Mouse (Mus musculus): ENCODE measurements at regions not wholly inside any gene's neighbourhood (a gene's known extent, or its start where the extent isn't known, plus 50 kb on each side); places are given as distances from the start of the nearest gene placed in this dataset.

DNA sequence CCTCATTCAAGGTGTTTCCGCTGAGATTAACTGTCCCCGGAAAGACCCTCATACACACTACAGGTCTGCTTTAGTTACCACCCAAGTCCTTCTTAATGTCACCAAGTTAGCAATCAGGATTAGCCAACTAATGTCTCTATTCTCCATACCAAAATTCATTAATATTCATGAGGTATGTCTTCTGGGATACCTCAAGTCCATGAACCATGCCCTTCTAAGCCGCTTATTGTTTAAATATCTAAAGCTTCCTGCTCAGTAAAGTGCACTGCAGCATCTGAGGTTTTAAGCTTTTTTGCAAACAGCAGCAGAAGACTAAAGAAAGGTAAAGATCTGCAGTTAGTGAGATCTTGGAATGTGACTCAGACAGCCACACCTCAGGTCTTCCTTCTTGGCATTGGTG is 440.2 kb downstream of the 1810013L24Rik start:
- Histone ChIP-seq H3K4me2 (no peak overlapping the region), H3K4me1 (replicated peaks; ENCODE audit: control insufficient read depth, insufficient read depth, low read length) (no peaks in the 10 kb centered on the region), H3K27ac (ENCODE audit: low read depth, low read length) (no peak overlapping the region), H3K27me3 (replicated peaks; ENCODE audit: control insufficient read depth, insufficient read depth, low read length) (no peaks in the 10 kb centered on the region), H3K9me3 (ENCODE audit: control insufficient read depth, low read length) (no peaks in the 10 kb centered on the region), H3K9ac (ENCODE audit: low read depth, low read length) (no peak overlapping the region), H3K36me3 (ENCODE audit: control insufficient read depth, insufficient read depth, low read length) (no peaks in the 10 kb centered on the region), H3K4me3 (ENCODE audit: low read depth, low read length) (no peak overlapping the region)
- ATAC-seq (replicated peaks; ENCODE audit: low FRiP score) = no peak
- DNase-seq (ENCODE audit: low spot score) = no peak
- 76% methylated on average over 3 of the region's 3 CpGs for WGBS

DNA sequence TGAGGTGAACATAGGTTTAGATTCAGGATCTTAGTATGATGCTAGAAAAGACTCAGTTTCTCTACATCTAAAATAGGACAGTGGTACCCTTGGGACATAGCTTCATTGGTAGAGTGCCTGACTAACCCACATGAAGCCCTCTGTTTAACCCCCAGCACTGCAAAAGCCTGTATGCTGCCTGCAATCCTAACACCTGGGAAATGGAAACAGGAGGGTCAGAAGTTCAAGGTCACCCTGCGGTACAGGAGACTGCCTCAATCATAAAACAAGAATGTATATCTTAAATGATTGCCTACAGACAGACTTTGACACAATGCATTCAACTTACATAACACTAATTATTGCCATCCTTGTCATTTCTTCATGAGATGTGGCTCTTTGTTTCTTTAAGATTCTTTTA is 440.8 kb downstream of the 1810013L24Rik start:
- WGBS = 59% methylated on average over 1 of the region's 1 CpGs
- H3K27ac ChIP-seq (ENCODE audit: low read depth, low read length) = no peak overlapping the region

DNA sequence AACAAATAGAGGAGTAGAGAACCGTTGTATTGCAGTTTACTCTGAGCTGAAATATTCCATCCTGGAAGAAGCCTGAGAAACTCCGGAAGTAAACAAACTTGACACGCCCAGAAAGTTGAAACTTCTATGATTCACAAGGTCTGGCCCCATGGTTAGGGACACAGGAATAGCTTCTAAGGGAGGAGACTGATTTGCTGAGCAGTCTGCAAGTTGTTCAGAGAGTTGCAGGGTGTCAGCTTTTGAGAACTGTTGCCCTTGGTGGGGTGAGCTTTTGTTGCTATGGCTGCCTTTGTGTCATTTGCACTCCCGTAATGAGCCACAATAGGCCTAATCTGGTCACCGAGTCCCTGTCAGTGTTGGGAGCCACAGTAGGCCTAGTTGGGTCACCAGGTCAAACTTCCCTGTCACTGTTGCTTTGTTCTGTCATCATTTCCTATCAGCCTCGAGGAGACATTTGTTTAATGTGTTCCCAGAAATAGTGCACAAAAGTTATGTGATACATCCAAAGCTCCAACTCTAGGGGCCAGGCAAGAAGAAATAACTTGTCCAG is 443.9 kb downstream of the 1810013L24Rik start:
- Histone ChIP-seq H3K4me1 (replicated peaks; ENCODE audit: control insufficient read depth, insufficient read depth, low read length) (no peaks in the 10 kb centered on the region), H3K27ac (ENCODE audit: low read depth, low read length) (no peak overlapping the region), H3K36me3 (ENCODE audit: control insufficient read depth, insufficient read depth, low read length) (no peaks in the 10 kb centered on the region), H3K27me3 (replicated peaks; ENCODE audit: control insufficient read depth, insufficient read depth, low read length) (no peaks in the 10 kb centered on the region), H3K9me3 (ENCODE audit: control insufficient read depth, low read length) (no peaks in the 10 kb centered on the region), H3K4me2 (no peak overlapping the region), H3K9ac (ENCODE audit: low read depth, low read length) (no peak overlapping the region), H3K4me3 (ENCODE audit: low read depth, low read length) (no peak overlapping the region)
- DNase-seq (ENCODE audit: low spot score) (no peak), ATAC-seq (replicated peaks; ENCODE audit: low FRiP score) (no peak)
- WGBS = 72% methylated on average over 6 of the region's 6 CpGs

More for the DNA sequence above, 440.8 kb downstream of the 1810013L24Rik start:
- DNase-seq (ENCODE audit: low spot score) (no peak), ATAC-seq (replicated peaks; ENCODE audit: low FRiP score) (no peak)
- Histone ChIP-seq H3K27me3 (replicated peaks; ENCODE audit: control insufficient read depth, insufficient read depth, low read length) (no peaks in the 10 kb centered on the region), H3K9ac (ENCODE audit: low read depth, low read length) (no peak overlapping the region), H3K9me3 (ENCODE audit: control insufficient read depth, low read length) (no peaks in the 10 kb centered on the region), H3K36me3 (ENCODE audit: control insufficient read depth, insufficient read depth, low read length) (no peaks in the 10 kb centered on the region), H3K4me1 (replicated peaks; ENCODE audit: control insufficient read depth, insufficient read depth, low read length) (no peaks in the 10 kb centered on the region), H3K4me3 (ENCODE audit: low read depth, low read length) (no peak overlapping the region), H3K4me2 (no peak overlapping the region)

- 68% methylated on average over 7 of the region's 7 CpGs for WGBS
- H3K27ac ChIP-seq (ENCODE audit: low read depth, low read length) = no peak overlapping the region
- no peak for DNase-seq (ENCODE audit: low spot score)
Observed at GRCm38 (mm10) chr16:9274583-9275100, 444.7 kb downstream of the 1810013L24Rik start.

DNA sequence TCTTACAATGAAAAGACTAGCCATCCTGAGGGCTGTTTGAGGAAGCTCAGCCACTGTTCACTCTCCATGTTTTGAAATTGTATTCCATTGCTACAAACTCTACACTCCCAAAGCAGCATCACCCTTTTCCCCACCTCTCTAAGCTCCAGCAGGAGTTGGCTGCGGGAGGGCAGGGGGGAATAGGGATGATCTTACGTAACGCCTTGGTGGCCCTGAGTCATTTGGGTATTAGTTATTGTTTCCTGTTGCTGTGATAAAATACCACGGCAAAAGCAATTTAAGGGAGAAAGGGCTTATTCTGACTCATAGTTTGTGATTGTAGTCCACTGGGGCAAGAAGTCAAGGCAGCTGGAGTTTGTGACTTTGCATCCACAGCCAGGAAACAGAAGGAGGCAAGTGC is 445.5 kb downstream of the 1810013L24Rik start:
- Histone ChIP-seq H3K27me3 (replicated peaks; ENCODE audit: control insufficient read depth, insufficient read depth, low read length) (no peaks in the 10 kb centered on the region), H3K9ac (ENCODE audit: low read depth, low read length) (no peak overlapping the region), H3K27ac (ENCODE audit: low read depth, low read length) (no peak overlapping the region), H3K9me3 (ENCODE audit: control insufficient read depth, low read length) (no peaks in the 10 kb centered on the region), H3K4me3 (ENCODE audit: low read depth, low read length) (no peak overlapping the region), H3K4me2 (no peak overlapping the region), H3K36me3 (ENCODE audit: control insufficient read depth, insufficient read depth, low read length) (no peaks in the 10 kb centered on the region), H3K4me1 (replicated peaks; ENCODE audit: control insufficient read depth, insufficient read depth, low read length) (no peaks in the 10 kb centered on the region)
- ATAC-seq (replicated peaks; ENCODE audit: low FRiP score) (no peak), DNase-seq (ENCODE audit: low spot score) (no peak)
- WGBS = 72% methylated on average over 4 of the region's 4 CpGs

More at GRCm38 (mm10) chr16:9274583-9275100, 444.7 kb downstream of the 1810013L24Rik start:
- no peak for ATAC-seq (replicated peaks; ENCODE audit: low FRiP score)
- Histone ChIP-seq H3K9me3 (ENCODE audit: control insufficient read depth, low read length) (no peaks in the 10 kb centered on the region), H3K4me3 (ENCODE audit: low read depth, low read length) (no peak overlapping the region), H3K9ac (ENCODE audit: low read depth, low read length) (no peak overlapping the region), H3K4me1 (replicated peaks; ENCODE audit: control insufficient read depth, insufficient read depth, low read length) (no peaks in the 10 kb centered on the region), H3K4me2 (no peak overlapping the region), H3K27me3 (replicated peaks; ENCODE audit: control insufficient read depth, insufficient read depth, low read length) (no peaks in the 10 kb centered on the region), H3K36me3 (ENCODE audit: control insufficient read depth, insufficient read depth, low read length) (no peaks in the 10 kb centered on the region)

DNA sequence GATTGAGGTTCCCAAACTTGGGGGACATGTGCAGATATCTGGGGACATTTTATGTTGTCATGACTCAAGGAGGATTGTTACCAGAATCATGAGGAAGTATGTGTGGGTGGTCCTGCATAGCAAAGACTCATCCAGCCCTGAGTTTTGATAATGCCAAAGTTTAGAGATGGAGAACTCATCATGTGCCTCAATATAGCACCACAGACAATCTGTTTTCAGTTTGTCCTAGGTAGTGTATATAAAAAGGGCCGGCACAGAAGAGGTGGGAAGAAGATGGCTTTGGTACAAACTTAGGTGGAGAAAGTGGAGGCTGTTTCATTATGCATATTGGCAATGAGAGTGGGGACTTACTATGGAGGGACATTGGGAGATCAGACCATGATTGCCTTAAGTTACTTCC is 447.2 kb downstream of the 1810013L24Rik start:
- DNase-seq (ENCODE audit: low spot score) (no peak), ATAC-seq (replicated peaks; ENCODE audit: low FRiP score) (no peak)
- 67% methylated on average over 1 of the region's 1 CpGs for WGBS
- Histone ChIP-seq H3K4me1 (replicated peaks; ENCODE audit: control insufficient read depth, insufficient read depth, low read length) (no peaks in the 10 kb centered on the region), H3K27ac (ENCODE audit: low read depth, low read length) (no peak overlapping the region), H3K9ac (ENCODE audit: low read depth, low read length) (no peak overlapping the region), H3K9me3 (ENCODE audit: control insufficient read depth, low read length) (no peaks in the 10 kb centered on the region), H3K36me3 (ENCODE audit: control insufficient read depth, insufficient read depth, low read length) (no peaks in the 10 kb centered on the region), H3K4me2 (no peak overlapping the region), H3K27me3 (replicated peaks; ENCODE audit: control insufficient read depth, insufficient read depth, low read length) (no peaks in the 10 kb centered on the region), H3K4me3 (ENCODE audit: low read depth, low read length) (no peak overlapping the region)

GRCm38 (mm10) chr16:9279726-9280125 is 449.8 kb downstream of the 1810013L24Rik start:
- ATAC-seq (replicated peaks; ENCODE audit: low FRiP score) (no peak), DNase-seq (ENCODE audit: low spot score) (no peak)
- H3K4me1 ChIP-seq (replicated peaks; ENCODE audit: control insufficient read depth, insufficient read depth, low read length) = no peaks in the 10 kb centered on the region
- no peak overlapping the region for H3K9ac ChIP-seq (ENCODE audit: low read depth, low read length)
- H3K4me3 ChIP-seq (ENCODE audit: low read depth, low read length) = no peak overlapping the region
- H3K27me3 ChIP-seq (replicated peaks; ENCODE audit: control insufficient read depth, insufficient read depth, low read length) = no peaks in the 10 kb centered on the region
- no peak overlapping the region for H3K4me2 ChIP-seq
- WGBS = 67% methylated on average over 6 of the region's 6 CpGs
- H3K9me3 ChIP-seq (ENCODE audit: control insufficient read depth, low read length) = no peaks in the 10 kb centered on the region
- no peak overlapping the region for H3K27ac ChIP-seq (ENCODE audit: low read depth, low read length)
- H3K36me3 ChIP-seq (ENCODE audit: control insufficient read depth, insufficient read depth, low read length) = no peaks in the 10 kb centered on the region

- no peak overlapping the region for H3K27ac ChIP-seq (ENCODE audit: low read depth, low read length)
- no peak overlapping the region for H3K4me3 ChIP-seq (ENCODE audit: low read depth, low read length)
- H3K27me3 ChIP-seq (replicated peaks; ENCODE audit: control insufficient read depth, insufficient read depth, low read length) = no peaks in the 10 kb centered on the region
- no peak overlapping the region for H3K9ac ChIP-seq (ENCODE audit: low read depth, low read length)
- no peaks in the 10 kb centered on the region for H3K4me1 ChIP-seq (replicated peaks; ENCODE audit: control insufficient read depth, insufficient read depth, low read length)
- H3K4me2 ChIP-seq = no peak overlapping the region
- WGBS = 70% methylated on average over 4 of the region's 4 CpGs
- no peaks in the 10 kb centered on the region for H3K9me3 ChIP-seq (ENCODE audit: control insufficient read depth, low read length)
- ATAC-seq (replicated peaks; ENCODE audit: low FRiP score) (no peak), DNase-seq (ENCODE audit: low spot score) (no peak)
- no peaks in the 10 kb centered on the region for H3K36me3 ChIP-seq (ENCODE audit: control insufficient read depth, insufficient read depth, low read length)
Observed at GRCm38 (mm10) chr16:9280431-9280830, 450.5 kb downstream of the 1810013L24Rik start.

DNA sequence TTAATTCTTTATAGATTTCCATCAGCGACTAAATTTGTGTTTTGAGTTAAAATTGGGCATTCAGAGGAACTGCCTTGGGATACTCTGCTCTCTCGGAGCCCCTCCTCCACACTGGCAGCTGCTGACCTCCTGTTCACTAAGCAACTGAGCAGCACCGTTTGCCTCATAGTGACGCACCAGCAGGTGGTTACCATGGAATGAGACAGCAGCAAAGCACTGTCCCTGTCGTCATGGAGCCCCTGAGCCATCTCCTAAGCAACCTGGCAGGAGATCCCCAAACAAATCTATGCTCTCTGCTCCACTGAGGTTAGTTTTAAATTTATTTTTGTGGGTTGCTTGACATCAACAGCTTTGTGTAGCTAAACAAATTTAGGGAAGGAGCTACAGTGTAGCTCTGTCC is 451.0 kb downstream of the 1810013L24Rik start:
- Histone ChIP-seq H3K27me3 (replicated peaks; ENCODE audit: control insufficient read depth, insufficient read depth, low read length) (no peaks in the 10 kb centered on the region), H3K4me1 (replicated peaks; ENCODE audit: control insufficient read depth, insufficient read depth, low read length) (no peaks in the 10 kb centered on the region), H3K9me3 (ENCODE audit: control insufficient read depth, low read length) (no peaks in the 10 kb centered on the region), H3K27ac (ENCODE audit: low read depth, low read length) (no peak overlapping the region), H3K9ac (ENCODE audit: low read depth, low read length) (no peak overlapping the region), H3K4me2 (no peak overlapping the region), H3K36me3 (ENCODE audit: control insufficient read depth, insufficient read depth, low read length) (no peaks in the 10 kb centered on the region), H3K4me3 (ENCODE audit: low read depth, low read length) (no peak overlapping the region)
- 26% methylated on average over 5 of the region's 5 CpGs for WGBS
- DNase-seq (ENCODE audit: low spot score) = no peak
- no peak for ATAC-seq (replicated peaks; ENCODE audit: low FRiP score)
